In the genomic region with DNA sequence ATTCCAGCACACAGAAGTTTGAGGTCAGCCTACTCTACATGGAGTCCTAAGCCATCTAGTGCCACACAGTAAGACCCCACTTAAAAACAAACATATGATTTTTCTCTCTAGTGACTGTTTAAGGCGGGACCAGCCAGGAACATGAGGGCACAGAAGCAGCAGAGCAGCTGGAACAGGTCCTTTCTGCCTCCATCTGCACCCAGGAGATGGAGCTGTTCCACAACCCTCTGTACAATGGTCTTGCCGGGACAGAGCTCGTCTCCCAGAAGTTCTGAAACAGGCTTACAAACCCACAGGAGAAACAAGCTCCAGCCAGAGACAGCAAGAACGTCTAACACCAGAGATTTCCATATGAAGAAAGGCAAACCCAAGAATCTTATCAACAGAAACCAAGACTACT, we compare ENCODE assay signal across 12 mouse cellular contexts. TPM values are rescaled to one million over a fixed set of nuclear protein-coding genes. Genes with fewer than 3 reads are reported as not detected.
DNase-seq lines count a peak whose midpoint lies in the region; ATAC-seq and TF ChIP-seq lines count a peak whose summit lies in the region.
"Had no signal": no experiment of that assay in that cellular context is flagged by ENCODE, and none has a peak within 500 bp of the region (broad histone marks: within the 10 kb centered on the region; RNA-seq: fewer than 3 reads in every experiment).

No protein-coding gene starts in this region.

- H3K4me3 ChIP-seq in intestine, postnatal 0 days (ENCODE audit: low read depth, low read length): no peak overlapping the region
- no peak overlapping the region for H3K4me3 ChIP-seq in intestine, embryonic 16.5 days (ENCODE audit: low read length)

- no peaks in the 10 kb centered on the region for H3K9me3 ChIP-seq in intestine, postnatal 0 days (ENCODE audit: control insufficient read depth)
- no peaks in the 10 kb centered on the region for H3K9me3 ChIP-seq in intestine, embryonic 16.5 days (ENCODE audit: control insufficient read depth, low read length)

- WGBS in intestine, postnatal 0 days: 53% methylated on average over 4 of the region's 4 CpGs
- WGBS in intestine, embryonic 16.5 days: 54% methylated on average over 4 of the region's 4 CpGs

- H3K4me1 ChIP-seq in intestine, postnatal 0 days (replicated peaks; ENCODE audit: control insufficient read depth, insufficient read depth, low read length): no peaks in the 10 kb centered on the region
- H3K4me1 ChIP-seq in intestine, embryonic 16.5 days (ENCODE audit: control insufficient read depth, insufficient read depth, low read length): no peaks in the 10 kb centered on the region

- no peak overlapping the region for H3K27ac ChIP-seq in intestine, postnatal 0 days (ENCODE audit: low read depth, low read length)
- H3K27ac ChIP-seq in intestine, embryonic 16.5 days (ENCODE audit: low read length): no peak overlapping the region

- no peak overlapping the region for H3K4me2 ChIP-seq in intestine, postnatal 0 days (replicated peaks; ENCODE audit: low read depth)
- no peak overlapping the region for H3K4me2 ChIP-seq in intestine, embryonic 16.5 days (ENCODE audit: low read depth, low read length)

- no peaks in the 10 kb centered on the region for H3K27me3 ChIP-seq in intestine, postnatal 0 days (replicated peaks; ENCODE audit: control insufficient read depth, insufficient read depth, low read length)
- H3K27me3 ChIP-seq in intestine, embryonic 16.5 days (replicated peaks; ENCODE audit: control insufficient read depth, insufficient read depth, low read length): no peaks in the 10 kb centered on the region

- H3K36me3 ChIP-seq in intestine, postnatal 0 days (ENCODE audit: control insufficient read depth, insufficient read depth): no peaks in the 10 kb centered on the region
- no peaks in the 10 kb centered on the region for H3K36me3 ChIP-seq in intestine, embryonic 16.5 days (ENCODE audit: control insufficient read depth, insufficient read depth, low read length)

- H3K9ac ChIP-seq in intestine, postnatal 0 days (ENCODE audit: low read depth, low read length): no peak overlapping the region
- H3K9ac ChIP-seq in intestine, embryonic 16.5 days (ENCODE audit: low read depth, low read length): no peak overlapping the region

- ATAC-seq in intestine, postnatal 0 days: no peak
- ATAC-seq in intestine, embryonic 16.5 days: no peak
- ATAC-seq in granulocyte monocyte progenitor cell, adult 5-6 weeks (replicated peaks; ENCODE audit: poor library complexity, severe bottlenecking): no peak

- DNase-seq in right cerebral cortex, adult 18-20 months: peak; percentile 7
- DNase-seq in right cerebral cortex, postnatal 14 days: no peak
- DNase-seq in kidney, postnatal 36 days: peak; percentile 24 to 44
- no peak for DNase-seq in MN1 (ENCODE audit: low spot score)
- DNase-seq: spleen, adult 18-20 months; thymus, postnatal 36 days had no signal

- peak; percentile 61 for TF ChIP-seq CTCF in intestine, postnatal 0 days (IDR thresholded peaks at IDR 0.05; ENCODE audit: low read depth)

RNA-seq across cellular contexts. Expression of a gene that starts 3.4 kb away (rescaled TPM):
- polyA plus RNA-seq in intestine, postnatal 0 days (2015; fragmentation: Nextera tagmentation; extraction: Ambion mirVana): not detected in 2 replicates
- polyA plus RNA-seq in intestine, embryonic 16.5 days (2015; fragmentation: Nextera tagmentation; extraction: Ambion mirVana): not detected in 2 replicates
- total RNA-seq in granulocyte monocyte progenitor cell, adult 5-6 weeks (2014; fragmentation: Nextera tagmentation): not detected in 2 replicates
- total RNA-seq in granulocyte monocyte progenitor cell, adult 5-6 weeks (2017): not detected in 2 replicates
- total RNA-seq: left cerebral cortex, postnatal 14 days; monocyte, adult 5-6 weeks had no signal
- polyA plus RNA-seq: heart, embryonic 16.5 days had no signal

RNA-seq across cellular contexts. Expression of a gene that starts 3.4 kb away (rescaled TPM):
- polyA plus RNA-seq in intestine, postnatal 0 days (2015; fragmentation: Nextera tagmentation; extraction: Ambion mirVana): not detected in 2 replicates
- not detected in 2 replicates for polyA plus RNA-seq in intestine, embryonic 16.5 days (2015; fragmentation: Nextera tagmentation; extraction: Ambion mirVana)
- total RNA-seq in granulocyte monocyte progenitor cell, adult 5-6 weeks (2014; fragmentation: Nextera tagmentation): not detected in 2 replicates
- total RNA-seq in granulocyte monocyte progenitor cell, adult 5-6 weeks (2017): not detected in 2 replicates
- total RNA-seq: left cerebral cortex, postnatal 14 days; monocyte, adult 5-6 weeks had no signal
- polyA plus RNA-seq: heart, embryonic 16.5 days had no signal

RNA-seq across cellular contexts. Expression of a gene that starts 8.1 kb away (rescaled TPM):
- not detected in 2 replicates for polyA plus RNA-seq in intestine, postnatal 0 days (2015; fragmentation: Nextera tagmentation; extraction: Ambion mirVana)
- not detected in 2 replicates for polyA plus RNA-seq in intestine, embryonic 16.5 days (2015; fragmentation: Nextera tagmentation; extraction: Ambion mirVana)
- not detected in 2 replicates for total RNA-seq in granulocyte monocyte progenitor cell, adult 5-6 weeks (2014; fragmentation: Nextera tagmentation)
- total RNA-seq in granulocyte monocyte progenitor cell, adult 5-6 weeks (2017): not detected in 2 replicates
- total RNA-seq: left cerebral cortex, postnatal 14 days; monocyte, adult 5-6 weeks had no signal
- polyA plus RNA-seq: heart, embryonic 16.5 days had no signal

RNA-seq across cellular contexts. Expression of a gene that starts 8.7 kb away (rescaled TPM):
- polyA plus RNA-seq in intestine, postnatal 0 days (2015; fragmentation: Nextera tagmentation; extraction: Ambion mirVana): not detected in 2 replicates
- not detected in 2 replicates for polyA plus RNA-seq in intestine, embryonic 16.5 days (2015; fragmentation: Nextera tagmentation; extraction: Ambion mirVana)
- not detected in 2 replicates for total RNA-seq in granulocyte monocyte progenitor cell, adult 5-6 weeks (2014; fragmentation: Nextera tagmentation)
- not detected in 2 replicates for total RNA-seq in granulocyte monocyte progenitor cell, adult 5-6 weeks (2017)
- total RNA-seq: left cerebral cortex, postnatal 14 days; monocyte, adult 5-6 weeks had no signal
- polyA plus RNA-seq: heart, embryonic 16.5 days had no signal

RNA-seq across cellular contexts. Expression of a gene that starts 20.3 kb away (rescaled TPM):
- not detected in 2 replicates for polyA plus RNA-seq in intestine, postnatal 0 days (2015; fragmentation: Nextera tagmentation; extraction: Ambion mirVana)
- polyA plus RNA-seq in intestine, embryonic 16.5 days (2015; fragmentation: Nextera tagmentation; extraction: Ambion mirVana): not detected in 2 replicates
- total RNA-seq in granulocyte monocyte progenitor cell, adult 5-6 weeks (2014; fragmentation: Nextera tagmentation): not detected in 2 replicates
- not detected in 2 replicates for total RNA-seq in granulocyte monocyte progenitor cell, adult 5-6 weeks (2017)
- total RNA-seq: left cerebral cortex, postnatal 14 days; monocyte, adult 5-6 weeks had no signal
- polyA plus RNA-seq: heart, embryonic 16.5 days had no signal

Comparison
In these comparisons a context has a peak if more than half of its experiments do, and no peak if none do; other contexts are left out.
1. DNase-seq: peak in right cerebral cortex, adult 18-20 months (single experiment) and kidney, postnatal 36 days (2 of 2); none in right cerebral cortex, postnatal 14 days (single experiment) and MN1 (single experiment).